Mouse (Mus musculus): ENCODE data around the gene Gfy. TPM values are rescaled to one million over a fixed set of nuclear protein-coding genes. Genes with fewer than 3 reads are reported as not detected.

The Gfy gene
- polyA plus RNA-seq, 1 experiment from 2014 or later: not detected

- H3K27ac ChIP-seq (ENCODE audit: low read depth, low read length): peak overlapping the region; percentile 23; the same call in 1 of the 2 replicates
- DNase-seq (ENCODE audit: low spot score) (peak; percentile 45), ATAC-seq (peak; percentile 22; the same call in 1 of the 2 replicates)
- H3K4me2 ChIP-seq (ENCODE audit: low read length): peak overlapping the region; percentile 20; the same call in 1 of the 2 replicates
- peaks cover 10% of the 10 kb centered on the region for H3K4me1 ChIP-seq (ENCODE audit: control insufficient read depth, insufficient read depth, low read length)
- peaks cover 68% of the 10 kb centered on the region for H3K27me3 ChIP-seq (replicated peaks; ENCODE audit: control insufficient read depth, insufficient read depth, low read length)
- H3K36me3 ChIP-seq (ENCODE audit: control insufficient read depth, insufficient read depth, low read length): no peaks in the 10 kb centered on the region
- 19% methylated on average over 10 of the region's 10 CpGs for WGBS
- no peak overlapping the region for H3K4me3 ChIP-seq (ENCODE audit: low read depth, low read length)
- no peaks in the 10 kb centered on the region for H3K9me3 ChIP-seq (replicated peaks; ENCODE audit: control insufficient read depth, low read length)
- H3K9ac ChIP-seq (ENCODE audit: low read length): no peak overlapping the region
These were observed 12.4 kb downstream of the Gfy start for GRCm38 (mm10) chr7:45166950-45167401.

- Histone ChIP-seq H3K4me1 (ENCODE audit: control insufficient read depth, insufficient read depth, low read length) (peaks cover 10% of the 10 kb centered on the region), H3K9me3 (replicated peaks; ENCODE audit: control insufficient read depth, low read length) (no peaks in the 10 kb centered on the region), H3K27ac (ENCODE audit: low read depth, low read length) (no peak overlapping the region), H3K4me3 (ENCODE audit: low read depth, low read length) (peak overlapping the region; percentile 45), H3K4me2 (ENCODE audit: low read length) (peak overlapping the region; percentile 57), H3K36me3 (ENCODE audit: control insufficient read depth, insufficient read depth, low read length) (no peaks in the 10 kb centered on the region), H3K27me3 (replicated peaks; ENCODE audit: control insufficient read depth, insufficient read depth, low read length) (peaks cover 68% of the 10 kb centered on the region), H3K9ac (ENCODE audit: low read length) (no peak overlapping the region)
- DNase-seq (ENCODE audit: low spot score): no peak
- ATAC-seq: no peak
- WGBS: 40% methylated on average over 11 of the region's 11 CpGs
These were observed 13.7 kb downstream of the Gfy start for GRCm38 (mm10) chr7:45165701-45166100.

GRCm38 (mm10) chr7:45164833-45165232, 14.5 kb downstream of the Gfy start:
- H3K9me3 ChIP-seq (replicated peaks; ENCODE audit: control insufficient read depth, low read length): no peaks in the 10 kb centered on the region
- DNase-seq (ENCODE audit: low spot score): no peak
- peak overlapping the region; percentile 65 for H3K9ac ChIP-seq (ENCODE audit: low read length)
- peak overlapping the region; percentile 57 for H3K4me2 ChIP-seq (ENCODE audit: low read length)
- H3K4me3 ChIP-seq (ENCODE audit: low read depth, low read length): peak overlapping the region; percentile 45
- no peak overlapping the region for H3K27ac ChIP-seq (ENCODE audit: low read depth, low read length)
- H3K36me3 ChIP-seq (ENCODE audit: control insufficient read depth, insufficient read depth, low read length): no peaks in the 10 kb centered on the region
- H3K27me3 ChIP-seq (replicated peaks; ENCODE audit: control insufficient read depth, insufficient read depth, low read length): peaks cover 63% of the 10 kb centered on the region
- WGBS: 60% methylated on average over 5 of the region's 5 CpGs
- no peak for ATAC-seq
- peaks cover 10% of the 10 kb centered on the region for H3K4me1 ChIP-seq (ENCODE audit: control insufficient read depth, insufficient read depth, low read length)

GRCm38 (mm10) chr7:45163735-45164490, 15.5 kb downstream of the Gfy start, which contains the start of gene Slc17a7:
Gene Slc17a7, plus strand, starts transcription at chr7:45163949.
- H3K4me1 ChIP-seq (ENCODE audit: control insufficient read depth, insufficient read depth, low read length): peaks cover 10% of the 10 kb centered on the region
- WGBS: under 1% methylated on average over 40 of the region's 41 CpGs
- no peak; the same call in 1 of the 2 replicates for ATAC-seq
- peak within 1 kb of the TSS; percentile 45 for H3K4me3 ChIP-seq (ENCODE audit: low read depth, low read length)
- peak within 1 kb of the TSS; percentile 65 for H3K9ac ChIP-seq (ENCODE audit: low read length)
- H3K9me3 ChIP-seq (replicated peaks; ENCODE audit: control insufficient read depth, low read length): no peaks in the 10 kb centered on the region
- H3K4me2 ChIP-seq (ENCODE audit: low read length): peak within 1 kb of the TSS; percentile 57
- peak within 1 kb of the TSS; percentile 52; the same call in 1 of the 2 replicates for H3K27ac ChIP-seq (ENCODE audit: low read depth, low read length)
- peak; percentile 45 for DNase-seq (ENCODE audit: low spot score)
- H3K27me3 ChIP-seq (replicated peaks; ENCODE audit: control insufficient read depth, insufficient read depth, low read length): peaks cover 56% of the 10 kb centered on the region
- H3K36me3 ChIP-seq (ENCODE audit: control insufficient read depth, insufficient read depth, low read length): 0 out of 2 replicates have a peak, but pooled peaks cover 7% of the 10 kb centered on the region

- Histone ChIP-seq H3K4me1 (ENCODE audit: control insufficient read depth, insufficient read depth, low read length) (peaks cover 7% of the 10 kb centered on the region), H3K4me3 (ENCODE audit: low read depth, low read length) (no peak overlapping the region), H3K9me3 (replicated peaks; ENCODE audit: control insufficient read depth, low read length) (no peaks in the 10 kb centered on the region), H3K27me3 (replicated peaks; ENCODE audit: control insufficient read depth, insufficient read depth, low read length) (peaks cover 48% of the 10 kb centered on the region), H3K27ac (ENCODE audit: low read depth, low read length) (no peak overlapping the region), H3K9ac (ENCODE audit: low read length) (no peak overlapping the region), H3K36me3 (ENCODE audit: control insufficient read depth, insufficient read depth, low read length) (0 out of 2 replicates have a peak, but pooled peaks cover 13% of the 10 kb centered on the region), H3K4me2 (ENCODE audit: low read length) (peak overlapping the region; percentile 57; the same call in 1 of the 2 replicates)
- DNase-seq (ENCODE audit: low spot score) (no peak), ATAC-seq (no peak)
- WGBS: 70% methylated on average over 9 of the region's 9 CpGs
These were observed 16.3 kb downstream of the Gfy start for GRCm38 (mm10) chr7:45162996-45163615.

GRCm38 (mm10) chr7:45162551-45162950, 16.8 kb downstream of the Gfy start:
- peak overlapping the region; percentile 21; the same call in 1 of the 2 replicates for H3K9ac ChIP-seq (ENCODE audit: low read length)

GRCm38 (mm10) chr7:45161612-45162473, 17.5 kb downstream of the Gfy start:
- Histone ChIP-seq H3K9ac (ENCODE audit: low read length) (peak overlapping the region; percentile 21; the same call in 1 of the 2 replicates), H3K4me3 (ENCODE audit: low read depth, low read length) (peak overlapping the region; percentile 24), H3K27me3 (replicated peaks; ENCODE audit: control insufficient read depth, insufficient read depth, low read length) (peaks cover 43% of the 10 kb centered on the region), H3K4me1 (ENCODE audit: control insufficient read depth, insufficient read depth, low read length) (peaks cover 7% of the 10 kb centered on the region), H3K36me3 (ENCODE audit: control insufficient read depth, insufficient read depth, low read length) (peaks cover 19% of the 10 kb centered on the region; the same call in 1 of the 2 replicates), H3K9me3 (replicated peaks; ENCODE audit: control insufficient read depth, low read length) (no peaks in the 10 kb centered on the region), H3K4me2 (ENCODE audit: low read length) (peak overlapping the region; percentile 56), H3K27ac (ENCODE audit: low read depth, low read length) (no peak overlapping the region; the same call in 1 of the 2 replicates)
- peak; percentile 96 for DNase-seq (ENCODE audit: low spot score)
- WGBS: 5% methylated on average over 35 of the region's 35 CpGs
- ATAC-seq: peak; percentile 89

More at GRCm38 (mm10) chr7:45162551-45162950, 16.8 kb downstream of the Gfy start:
- Histone ChIP-seq H3K27ac (ENCODE audit: low read depth, low read length) (peak overlapping the region; percentile 16; the same call in 1 of the 2 replicates), H3K4me3 (ENCODE audit: low read depth, low read length) (peak overlapping the region; percentile 24; the same call in 1 of the 2 replicates), H3K4me1 (ENCODE audit: control insufficient read depth, insufficient read depth, low read length) (peaks cover 7% of the 10 kb centered on the region), H3K4me2 (ENCODE audit: low read length) (peak overlapping the region; percentile 56), H3K36me3 (ENCODE audit: control insufficient read depth, insufficient read depth, low read length) (peaks cover 18% of the 10 kb centered on the region; the same call in 1 of the 2 replicates), H3K27me3 (replicated peaks; ENCODE audit: control insufficient read depth, insufficient read depth, low read length) (peaks cover 44% of the 10 kb centered on the region), H3K9me3 (replicated peaks; ENCODE audit: control insufficient read depth, low read length) (no peaks in the 10 kb centered on the region)
- no peak; the same call in 1 of the 2 replicates for ATAC-seq
- WGBS: 31% methylated on average over 6 of the region's 6 CpGs
- no peak for DNase-seq (ENCODE audit: low spot score)

GRCm38 (mm10) chr7:45160866-45161265, 18.5 kb downstream of the Gfy start:
- DNase-seq (ENCODE audit: low spot score): no peak
- ATAC-seq: no peak
- no peaks in the 10 kb centered on the region for H3K9me3 ChIP-seq (replicated peaks; ENCODE audit: control insufficient read depth, low read length)
- H3K4me1 ChIP-seq (ENCODE audit: control insufficient read depth, insufficient read depth, low read length): peaks cover 7% of the 10 kb centered on the region
- WGBS: 90% methylated on average over 3 of the region's 3 CpGs
- peaks cover 19% of the 10 kb centered on the region; the same call in 1 of the 2 replicates for H3K36me3 ChIP-seq (ENCODE audit: control insufficient read depth, insufficient read depth, low read length)
- H3K4me3 ChIP-seq (ENCODE audit: low read depth, low read length): no peak overlapping the region
- H3K27me3 ChIP-seq (replicated peaks; ENCODE audit: control insufficient read depth, insufficient read depth, low read length): peaks cover 34% of the 10 kb centered on the region
- no peak overlapping the region for H3K27ac ChIP-seq (ENCODE audit: low read depth, low read length)
- no peak overlapping the region for H3K9ac ChIP-seq (ENCODE audit: low read length)
- no peak overlapping the region for H3K4me2 ChIP-seq (ENCODE audit: low read length)
